Mouse (Mus musculus) heart, postnatal 25 days (tissue): ENCODE data around the gene Nxn. TPM values are rescaled to one million over a fixed set of nuclear protein-coding genes. Genes with fewer than 3 reads are reported as not detected.

ENCODE experiments used
- DNase-seq: peaks from one replicate; pipeline ENCODE4 v3.0.0; 2022; ENCODE audit warnings: low spot score
- intact Hi-C: fragments of 180-260 bp; cut with DNase I; formaldehyde crosslinking; loops from one replicate; pipeline ENCODE4 v1.15.1; 2025
- total RNA-seq, 2 experiments: library from RNA; stranded (reverse); gene quantifications; 2 replicates each; pipeline ENCODE4 v1.2.3; 2021

Gene Nxn
- total RNA-seq, 2 experiments from 2014 or later = 11.6 to 14.8 TPM

- intact Hi-C loops = loop anchor here (5.0 kb wide), 1 partner anchor 37 kb away; no protein-coding TSS in a partner anchor
- DNase-seq = no peak
These were observed 113.4 kb downstream of the Nxn start for GRCm38 (mm10) chr11:76285431-76286075.

DNA sequence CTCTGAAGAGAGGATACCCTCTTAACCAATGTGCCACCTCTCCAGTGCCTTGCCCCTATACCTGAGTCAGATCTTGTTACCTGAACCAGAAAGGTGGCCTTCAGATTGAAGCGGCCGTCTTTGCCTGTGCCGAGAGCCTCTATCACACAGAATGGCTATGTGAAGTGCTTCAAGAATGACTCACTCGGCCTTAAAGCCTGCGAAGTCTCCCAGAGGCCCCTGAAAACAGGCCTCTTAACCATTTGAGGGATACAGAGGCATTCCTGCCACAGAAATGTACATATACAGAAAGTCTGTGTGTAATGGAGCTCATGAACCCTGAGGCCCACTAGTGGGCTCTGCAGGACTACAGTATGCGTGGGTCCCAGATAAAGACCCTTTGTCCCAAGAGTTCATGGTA, 115.1 kb downstream of the Nxn start:
- no peak for DNase-seq
- intact Hi-C loops = no loop called here

DNA sequence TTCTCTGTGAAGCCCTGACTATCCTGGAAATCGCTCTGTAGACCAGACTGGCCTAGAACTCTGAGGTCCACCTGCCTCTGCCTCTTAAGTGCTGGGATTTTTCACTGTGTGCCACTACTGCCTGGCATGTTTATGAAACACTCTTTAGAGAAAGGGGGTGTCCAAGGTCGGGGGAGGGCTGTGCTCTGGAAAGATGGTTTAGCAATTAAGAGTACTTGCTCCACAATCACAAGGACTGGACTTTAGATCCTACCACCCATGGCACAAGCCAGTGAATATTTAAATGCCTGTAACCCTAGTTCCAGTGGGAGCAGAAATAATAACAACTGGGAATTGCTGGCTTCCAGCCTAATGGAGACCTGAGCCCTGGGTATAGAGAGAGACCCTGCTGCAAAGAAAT, 119.0 kb downstream of the Nxn start:
- intact Hi-C loops = no loop called here
- no peak for DNase-seq

GRCm38 (mm10) chr11:76278960-76279852, 119.7 kb downstream of the Nxn start:
- no peak for DNase-seq

GRCm38 (mm10) chr11:76272440-76272839, 126.5 kb downstream of the Nxn start:
- DNase-seq = no peak
- intact Hi-C loops = no loop called here

More at GRCm38 (mm10) chr11:76278960-76279852, 119.7 kb downstream of the Nxn start:
- intact Hi-C loops = no loop called here

- no peak for DNase-seq
- intact Hi-C loops = no loop called here
These were observed 130.3 kb downstream of the Nxn start for GRCm38 (mm10) chr11:76268521-76269065.

DNA sequence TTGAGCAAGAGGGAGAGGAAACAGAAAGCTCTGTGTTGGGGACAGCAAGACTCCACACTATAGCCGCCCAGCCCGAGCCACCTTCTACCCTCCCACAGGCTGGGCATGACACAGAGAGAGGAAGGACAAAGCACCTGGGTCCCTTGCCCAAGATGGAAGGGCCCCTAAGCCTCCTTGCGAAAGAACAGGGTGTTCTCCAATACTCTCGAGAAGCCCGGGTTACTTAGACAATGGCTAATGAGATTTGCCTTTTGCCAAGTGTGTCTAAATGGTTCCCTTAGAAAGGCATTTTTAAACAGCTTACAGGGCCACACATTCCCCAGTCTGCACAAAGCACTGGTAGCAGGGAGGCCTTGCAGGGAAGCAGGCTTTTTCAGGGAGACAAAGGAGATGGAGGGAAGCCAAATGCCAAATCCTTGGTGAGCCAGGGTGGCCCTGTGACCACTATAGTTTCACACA, 130.9 kb downstream of the Nxn start:
- DNase-seq = no peak
- intact Hi-C loops = no loop called here

- no peak for DNase-seq
- intact Hi-C loops = no loop called here
These were observed 131.4 kb downstream of the Nxn start for GRCm38 (mm10) chr11:76267550-76267949.

DNA sequence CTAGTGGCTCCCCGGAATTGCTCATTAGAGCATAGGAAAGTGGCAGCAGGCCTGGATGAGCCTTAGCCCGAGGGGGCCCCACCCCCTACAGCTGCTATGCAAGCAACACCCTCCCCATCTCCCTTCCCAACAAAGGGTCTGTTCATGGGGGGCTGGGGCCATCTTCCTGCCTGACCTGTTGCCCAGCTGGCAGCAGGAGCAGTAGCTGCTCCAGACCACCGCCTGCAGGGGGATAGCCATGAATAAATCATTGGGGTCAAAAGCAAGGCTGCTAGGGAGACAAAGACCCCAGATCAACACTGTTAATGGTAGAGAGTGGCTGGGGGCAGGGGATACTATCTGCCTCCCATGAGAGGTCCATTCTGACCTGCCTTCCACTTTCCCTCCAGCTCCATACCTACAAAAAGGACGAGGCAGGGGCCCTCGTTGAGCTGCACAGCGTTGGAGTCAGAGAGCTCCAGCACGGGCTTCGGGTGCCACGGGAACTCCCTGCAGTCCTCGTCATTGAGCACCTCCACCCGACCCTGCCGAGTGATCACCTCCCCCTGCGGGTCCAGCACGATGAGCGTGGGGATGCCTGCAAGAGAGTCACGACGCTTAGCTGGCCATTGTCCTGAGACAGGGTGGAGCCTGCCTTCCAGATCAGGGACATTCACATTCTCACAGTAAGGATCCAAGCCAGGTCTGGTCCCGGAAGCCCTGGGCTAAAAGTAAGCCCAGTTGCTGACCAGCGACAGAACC, 136.2 kb downstream of the Nxn start:
- intact Hi-C loops = loop anchor here (5.0 kb wide), 1 partner anchor 60 kb away; no protein-coding TSS in a partner anchor
- no peak for DNase-seq

- DNase-seq = no peak
- intact Hi-C loops = loop anchor here (5.0 kb wide), 1 partner anchor 61 kb away; no protein-coding TSS in a partner anchor
These were observed 137.7 kb downstream of the Nxn start for GRCm38 (mm10) chr11:76261224-76261623.

DNA sequence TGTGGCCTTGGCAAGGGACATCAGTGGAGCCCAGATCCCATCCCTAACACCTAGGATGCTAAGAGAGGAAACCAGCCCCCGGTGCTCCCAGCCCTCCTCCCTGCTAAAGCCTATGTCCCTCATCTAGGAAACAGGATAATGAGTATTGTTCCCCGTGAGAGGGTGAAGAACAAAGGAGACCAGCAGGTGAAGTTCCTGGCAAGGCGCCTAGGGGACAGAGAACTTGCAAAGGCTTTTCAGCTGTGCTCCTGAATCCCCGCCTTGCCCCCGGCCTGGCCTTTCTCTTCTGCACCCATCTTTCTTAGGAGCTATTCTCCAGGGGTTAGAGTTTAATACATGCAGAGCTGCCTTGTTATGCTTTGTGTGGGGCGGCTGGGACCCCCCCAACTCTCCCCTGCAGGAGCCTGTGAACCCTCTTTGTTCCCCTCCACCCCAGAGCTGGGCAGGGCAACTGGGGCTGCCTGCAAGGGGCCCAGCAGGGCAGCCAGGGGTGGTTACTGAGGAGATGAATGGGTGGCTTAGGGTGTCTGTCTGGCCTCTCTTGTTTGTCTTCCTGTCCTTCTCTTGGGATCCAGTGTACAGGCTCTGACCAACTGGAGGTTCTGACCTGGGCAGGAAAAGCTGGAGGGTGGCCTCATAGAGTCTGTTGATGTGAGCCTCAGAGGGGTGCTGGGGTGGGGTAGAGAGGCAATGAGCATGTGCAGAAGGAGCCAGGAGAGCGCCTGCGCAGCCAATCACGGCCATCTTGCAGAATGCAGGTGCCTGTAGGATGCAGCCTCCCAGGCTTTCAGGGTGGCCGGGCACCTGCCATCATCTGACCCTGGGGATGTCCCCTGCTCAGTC, 138.5 kb downstream of the Nxn start:
- intact Hi-C loops = loop anchor here (5.0 kb wide), 1 partner anchor 62 kb away; no protein-coding TSS in a partner anchor
- no peak for DNase-seq

GRCm38 (mm10) chr11:76258511-76258910, 140.4 kb downstream of the Nxn start:
- no peak for DNase-seq
- intact Hi-C loops = no loop called here

GRCm38 (mm10) chr11:76257386-76257785, 141.6 kb downstream of the Nxn start:
- intact Hi-C loops = no loop called here
- DNase-seq = no peak

DNA sequence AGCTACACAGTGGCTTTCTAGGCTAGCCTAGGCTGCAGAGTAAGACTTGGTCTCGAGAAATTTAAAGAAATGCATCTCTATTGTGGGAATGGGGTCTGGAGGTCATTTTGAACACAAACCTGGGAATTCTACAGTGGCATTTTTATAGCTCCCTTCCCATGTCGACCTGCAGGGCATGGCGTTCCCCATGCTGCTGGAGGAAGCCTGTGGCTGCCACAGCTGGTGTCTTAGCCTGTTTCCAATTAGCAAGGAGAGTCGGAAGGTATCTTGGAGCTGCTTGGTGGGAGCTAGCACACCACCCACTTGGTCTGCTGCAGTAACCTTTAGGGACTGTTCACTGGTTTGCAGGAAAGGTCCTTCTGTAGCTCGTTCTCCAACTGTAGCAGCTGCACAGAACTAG, 142.8 kb downstream of the Nxn start:
- no peak for DNase-seq
- intact Hi-C loops = no loop called here

DNA sequence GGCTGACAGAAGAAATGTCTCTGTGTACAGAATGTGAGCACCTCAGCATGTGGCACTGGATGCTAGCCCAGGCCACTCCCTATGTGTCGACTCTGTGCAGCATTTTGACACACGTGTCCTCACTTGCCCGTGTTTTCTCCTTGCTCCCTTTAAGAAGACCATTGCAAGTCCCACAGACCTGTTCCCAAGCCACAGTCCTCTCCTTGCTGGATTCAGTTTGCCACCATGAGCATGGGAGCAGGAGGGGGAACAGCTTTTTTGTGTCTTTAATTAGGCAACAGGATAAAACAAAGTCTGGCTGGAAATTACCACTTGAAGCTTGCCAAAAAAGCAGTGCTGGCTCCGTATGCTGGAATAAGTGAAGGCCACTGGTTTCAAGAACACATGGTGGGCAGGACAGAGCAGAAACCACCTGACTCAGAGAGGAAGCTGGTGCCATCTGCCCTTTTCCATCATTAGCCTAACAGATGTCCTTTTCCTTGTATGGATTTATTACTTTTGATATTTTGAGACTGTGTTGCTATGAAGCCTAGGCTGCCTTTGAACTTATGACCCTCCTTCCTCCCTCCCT, 143.4 kb downstream of the Nxn start:
- no peak for DNase-seq
- intact Hi-C loops = no loop called here

DNA sequence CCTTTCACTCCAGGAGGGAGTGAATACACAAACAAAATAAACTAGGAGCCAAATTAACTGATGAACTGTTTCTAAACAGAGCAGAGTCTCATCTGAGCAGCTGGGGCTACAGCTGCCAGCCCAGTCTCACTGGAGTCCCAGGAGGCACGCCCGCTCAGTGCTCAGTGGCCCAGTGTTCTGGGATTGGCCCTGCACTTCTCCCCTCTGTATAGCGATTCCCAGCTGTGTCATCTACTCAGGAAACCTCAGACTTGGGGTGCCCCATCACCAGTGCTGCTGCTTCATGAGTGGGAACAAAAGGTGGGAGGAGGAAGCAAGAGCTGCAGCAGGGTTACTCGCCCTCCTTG, 145.0 kb downstream of the Nxn start:
- DNase-seq = no peak
- intact Hi-C loops = loop anchor here (1.0 to 5.0 kb wide), 2 partner anchors 152 to 203 kb away; partner anchors contain the start of gene Timm22

GRCm38 (mm10) chr11:76253145-76253917, 145.6 kb downstream of the Nxn start:
- intact Hi-C loops = loop anchor here (1.0 to 5.0 kb wide), 2 partner anchors 153 to 204 kb away; partner anchors contain the start of gene Timm22
- peak; percentile 71 for DNase-seq

DNA sequence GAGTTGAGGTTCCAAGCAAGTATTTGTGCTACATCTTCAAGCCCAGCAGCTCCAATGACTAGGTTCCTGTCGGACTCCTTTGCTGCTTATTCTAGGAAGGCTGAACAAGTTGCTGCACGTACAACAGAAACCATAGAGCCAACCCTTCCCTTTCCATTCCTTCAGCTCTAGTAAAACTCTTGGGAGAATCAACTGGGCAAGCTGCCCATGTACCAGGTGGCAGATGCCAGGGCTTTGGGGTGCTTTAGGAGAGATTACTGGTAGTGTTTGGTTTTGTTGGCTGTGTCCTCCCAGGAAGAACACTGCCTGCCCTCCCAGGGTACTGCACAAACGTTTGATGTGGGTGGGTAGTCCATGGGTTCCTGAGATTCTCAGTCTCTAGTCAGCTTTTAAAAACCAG, 146.9 kb downstream of the Nxn start:
- intact Hi-C loops = loop anchor here (5.0 kb wide), 1 partner anchor 205 kb away; no protein-coding TSS in a partner anchor
- DNase-seq = no peak
